Mouse (Mus musculus): ENCODE data around the gene Efna3.

The Efna3 gene

GRCm38 (mm10) chr3:89294195-89294594, 28.6 kb downstream of the Efna3 start:
- in situ Hi-C loops (cut with MboI; ENCODE audit: unreplicated experiment in 2 of 2) = no loop called here

- in situ Hi-C loops (cut with MboI; ENCODE audit: unreplicated experiment in 2 of 2) = no loop called here
Measured at GRCm38 (mm10) chr3:89293247-89293918, 29.4 kb downstream of the Efna3 start.

- in situ Hi-C loops (cut with MboI; ENCODE audit: unreplicated experiment in 2 of 2) = no loop called here
Measured at GRCm38 (mm10) chr3:89292303-89292702, 30.5 kb downstream of the Efna3 start.

- in situ Hi-C loops (cut with MboI; ENCODE audit: unreplicated experiment in 2 of 2) = no loop called here
Measured at GRCm38 (mm10) chr3:89291874-89292273, 30.9 kb downstream of the Efna3 start.

GRCm38 (mm10) chr3:89288503-89288928, 34.2 kb downstream of the Efna3 start:
- in situ Hi-C loops (cut with MboI; ENCODE audit: unreplicated experiment in 2 of 2) = no loop called here

GRCm38 (mm10) chr3:89287286-89287685, 35.5 kb downstream of the Efna3 start:
- in situ Hi-C loops (cut with MboI; ENCODE audit: unreplicated experiment in 2 of 2) = no loop called here

- in situ Hi-C loops (cut with MboI; ENCODE audit: unreplicated experiment in 2 of 2) = no loop called here
Measured at GRCm38 (mm10) chr3:89285526-89285925, 37.2 kb downstream of the Efna3 start.

- in situ Hi-C loops (cut with MboI; ENCODE audit: unreplicated experiment in 2 of 2) = loop anchor here (5.0 kb wide), 1 partner anchor 37 kb away; the partner anchor contains the start of genes Krtcap2 (in 2 of the 2) and Trim46 (in 2 of the 2)
Measured at GRCm38 (mm10) chr3:89284261-89284660, 38.5 kb downstream of the Efna3 start.

GRCm38 (mm10) chr3:89282291-89282643, 40.5 kb downstream of the Efna3 start:
- in situ Hi-C loops (cut with MboI; ENCODE audit: unreplicated experiment in 2 of 2) = loop anchor here (5.0 kb wide), 1 partner anchor 35 kb away; the partner anchor contains the start of genes Krtcap2 (in 2 of the 2) and Trim46 (in 2 of the 2)

- in situ Hi-C loops (cut with MboI; ENCODE audit: unreplicated experiment in 2 of 2) = loop anchor here (5.0 kb wide), 1 partner anchor 34 kb away; the partner anchor contains the start of genes Krtcap2 (in 2 of the 2) and Trim46 (in 2 of the 2)
Measured at GRCm38 (mm10) chr3:89281579-89282290, 41.0 kb downstream of the Efna3 start.

GRCm38 (mm10) chr3:89280606-89281511, 41.9 kb downstream of the Efna3 start, which contains the start of gene Efna1:
TSS of gene Efna1 (minus strand) at chr3:89281142.
- in situ Hi-C loops (cut with MboI; ENCODE audit: unreplicated experiment in 2 of 2) = loop anchor here (5.0 kb wide), 1 partner anchor 34 kb away; the partner anchor contains the start of genes Krtcap2 (in 2 of the 2) and Trim46 (in 2 of the 2)

- in situ Hi-C loops (cut with MboI; ENCODE audit: unreplicated experiment in 2 of 2) = loop anchor here (5.0 kb wide), 1 partner anchor 33 kb away; the partner anchor contains the start of genes Krtcap2 (in 2 of the 2) and Trim46 (in 2 of the 2)
Measured at GRCm38 (mm10) chr3:89280050-89280605, 42.6 kb downstream of the Efna3 start.

- in situ Hi-C loops (cut with MboI; ENCODE audit: unreplicated experiment in 2 of 2) = no loop called here
Measured at GRCm38 (mm10) chr3:89279153-89279890, 43.4 kb downstream of the Efna3 start.

GRCm38 (mm10) chr3:89278643-89279042, 44.1 kb downstream of the Efna3 start:
- in situ Hi-C loops (cut with MboI; ENCODE audit: unreplicated experiment in 2 of 2) = no loop called here

- in situ Hi-C loops (cut with MboI; ENCODE audit: unreplicated experiment in 2 of 2) = no loop called here
Measured at GRCm38 (mm10) chr3:89278107-89278506, 44.7 kb downstream of the Efna3 start.

- in situ Hi-C loops (cut with MboI; ENCODE audit: unreplicated experiment in 2 of 2) = no loop called here
Measured at GRCm38 (mm10) chr3:89277281-89278021, 45.3 kb downstream of the Efna3 start.

GRCm38 (mm10) chr3:89276061-89276460, 46.7 kb downstream of the Efna3 start:
- in situ Hi-C loops (cut with MboI; ENCODE audit: unreplicated experiment in 2 of 2) = no loop called here

- in situ Hi-C loops (cut with MboI; ENCODE audit: unreplicated experiment in 2 of 2) = no loop called here
Measured at GRCm38 (mm10) chr3:89271760-89272159, 51.0 kb downstream of the Efna3 start.

GRCm38 (mm10) chr3:89270891-89271290, 51.9 kb downstream of the Efna3 start:
- in situ Hi-C loops (cut with MboI; ENCODE audit: unreplicated experiment in 2 of 2) = no loop called here
